Mouse (Mus musculus) kidney, embryonic 14.5 days (tissue): ENCODE measurements around the gene Tnip2. TPM values are rescaled to one million over a fixed set of nuclear protein-coding genes. Genes with fewer than 3 reads are reported as not detected.

Source experiments
- ATAC-seq: fragments of 200-750 bp; cut with Nextera tagmentation; 2 replicates; pipeline ENCODE4 v1.8.0; 2017; ENCODE audit warnings: moderate number of reproducible peaks, mild to moderate bottlenecking, moderate TSS enrichment, moderate library complexity; ENCODE audit not compliant: low FRiP score, low TSS enrichment
- H3K27ac ChIP-seq: fragments of 300-500 bp; sonication (generic); 2 replicates; pipeline ENCODE4 v1.5.1; 2014; ENCODE audit warnings: low read depth, mild to moderate bottlenecking, low read length, moderate library complexity, mixed read lengths
- H3K27me3 ChIP-seq: fragments of 300-500 bp; sonication (generic); 2 replicates; pipeline ENCODE4 v1.6.1; 2014; ENCODE audit warnings: mild to moderate bottlenecking, low read length; ENCODE audit not compliant: control insufficient read depth, insufficient read depth
- H3K36me3 ChIP-seq: fragments of 300-500 bp; sonication (generic); 2 replicates; pipeline ENCODE4 v1.6.1; 2014; ENCODE audit warnings: low read length, mixed read lengths; ENCODE audit not compliant: control insufficient read depth, insufficient read depth
- H3K4me1 ChIP-seq: fragments of 300-500 bp; sonication (generic); 2 replicates; pipeline ENCODE4 v1.6.1; 2014; ENCODE audit warnings: low read length, mixed read lengths; ENCODE audit not compliant: control insufficient read depth, insufficient read depth
- H3K4me2 ChIP-seq: fragments of 300-500 bp; sonication (generic); replicated peaks from 2 replicates; pipeline ENCODE4 v1.6.1; 2014; ENCODE audit warnings: low read depth, mild to moderate bottlenecking, low read length
- H3K4me3 ChIP-seq: fragments of 300-500 bp; sonication (generic); 2 replicates; pipeline ENCODE4 v1.5.1; 2014; ENCODE audit warnings: mild to moderate bottlenecking, low read length
- H3K9ac ChIP-seq: fragments of 300-500 bp; sonication (generic); 2 replicates; pipeline ENCODE4 v1.6.1; 2014; ENCODE audit warnings: low read depth, mild to moderate bottlenecking, low read length, moderate library complexity
- H3K9me3 ChIP-seq: fragments of 300-500 bp; sonication (generic); 2 replicates; pipeline ENCODE4 v1.6.1; 2016; ENCODE audit warnings: low read length; ENCODE audit not compliant: control insufficient read depth
- WGBS: fragments of 180-500 bp; shearing (Covaris S2); extraction: QIAGEN DNeasy Blood & Tissue Kit; methylation state at CpG from one replicate; pipeline ENCODE4 v1.1.7; 2014; 5-methylcytosine and 5-hydroxymethylcytosine counted together
- polyA plus RNA-seq: library from polyadenylated mRNA; unstranded; fragments of >200 nt; fragmentation: Nextera tagmentation; extraction: Ambion mirVana; gene quantifications from 2 replicates; pipeline ENCODE4 v1.2.1, GENCODE M21; 2014

The Tnip2 gene
- 10.8 and 16.1 TPM in 2 replicates for polyA plus RNA-seq

DNA sequence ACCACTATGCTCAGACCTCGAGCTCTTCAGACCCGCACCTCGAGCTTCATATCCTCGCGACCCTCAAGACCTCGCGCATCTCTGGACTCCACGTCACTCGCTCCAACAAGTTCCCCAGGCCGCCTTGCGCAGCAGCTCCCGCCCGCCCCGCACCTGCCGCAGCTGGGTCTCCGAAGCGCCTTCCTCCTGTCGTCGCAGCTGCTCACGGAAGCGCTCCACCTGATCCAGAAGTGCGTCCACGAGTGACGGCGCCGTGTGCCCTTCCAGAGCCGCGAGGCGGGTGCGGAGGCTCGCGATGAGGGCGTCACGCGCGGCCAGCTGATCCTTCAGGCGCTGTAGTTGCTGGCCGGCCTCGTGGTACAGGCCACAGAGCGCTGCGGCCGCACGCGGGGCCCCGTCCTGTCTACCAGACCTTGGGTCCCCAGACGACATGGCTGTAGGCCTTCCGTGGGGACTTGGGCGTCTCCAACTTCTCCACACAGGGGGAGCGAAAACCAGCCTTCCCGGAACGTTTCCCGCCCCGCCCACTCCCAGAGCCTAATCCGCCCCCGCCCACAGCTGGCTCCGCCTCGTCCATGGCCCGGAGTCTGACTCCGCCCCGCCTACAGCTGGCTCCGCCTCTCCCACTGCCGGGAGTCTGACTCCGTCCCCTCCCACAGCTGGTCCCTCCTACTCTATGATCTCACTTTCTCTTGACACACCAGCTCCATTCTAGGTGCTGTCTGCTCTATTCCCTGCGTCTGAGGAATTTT, at the start of gene Tnip2:
Tnip2 (minus strand) TSS at position 526 of the 752 bp plus-strand sequence.
- Histone ChIP-seq H3K9me3 (no peaks in the 10 kb centered on the region), H3K4me2 (peak within 1 kb of the TSS; percentile 98), H3K27me3 (no peaks in the 10 kb centered on the region), H3K9ac (peak within 1 kb of the TSS; percentile 77), H3K4me3 (peak within 1 kb of the TSS; percentile 83), H3K36me3 (no peaks in the 10 kb centered on the region), H3K27ac (no peak within 1 kb of the TSS), H3K4me1 (peaks cover 4% of the 10 kb centered on the region; the same call in 1 of the 2 replicates)
- WGBS: under 1% methylated on average over 64 of the region's 64 CpGs
- ATAC-seq: peak; percentile 98

DNA sequence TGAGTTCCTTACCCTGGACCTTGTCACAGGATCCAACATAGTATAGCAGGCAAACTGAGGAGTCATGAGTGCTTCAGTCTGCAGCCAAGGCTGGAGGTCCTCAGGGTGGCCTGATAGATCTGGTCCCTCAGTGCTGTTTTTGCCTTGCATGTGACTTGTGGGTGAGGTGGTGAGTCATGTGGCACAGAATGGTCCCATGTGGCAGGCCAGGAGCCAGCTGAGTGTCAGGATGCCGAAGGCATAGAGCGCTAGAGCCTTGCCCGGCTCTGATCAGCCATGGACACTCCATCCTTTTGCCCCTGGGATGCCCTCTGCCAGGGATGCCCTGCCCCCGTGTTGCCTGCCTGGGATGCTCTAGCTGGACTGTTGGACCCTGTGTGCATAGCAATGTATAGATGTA, 38.0 kb upstream of the Tnip2 start:
- Histone ChIP-seq H3K4me2 (no peak overlapping the region), H3K36me3 (peaks cover 39% of the 10 kb centered on the region), H3K27me3 (no peaks in the 10 kb centered on the region), H3K9me3 (no peaks in the 10 kb centered on the region), H3K4me1 (peaks cover 8% of the 10 kb centered on the region), H3K27ac (no peak overlapping the region), H3K4me3 (no peak overlapping the region), H3K9ac (no peak overlapping the region)
- WGBS: 96% methylated on average over 4 of the region's 4 CpGs
- ATAC-seq: no peak

DNA sequence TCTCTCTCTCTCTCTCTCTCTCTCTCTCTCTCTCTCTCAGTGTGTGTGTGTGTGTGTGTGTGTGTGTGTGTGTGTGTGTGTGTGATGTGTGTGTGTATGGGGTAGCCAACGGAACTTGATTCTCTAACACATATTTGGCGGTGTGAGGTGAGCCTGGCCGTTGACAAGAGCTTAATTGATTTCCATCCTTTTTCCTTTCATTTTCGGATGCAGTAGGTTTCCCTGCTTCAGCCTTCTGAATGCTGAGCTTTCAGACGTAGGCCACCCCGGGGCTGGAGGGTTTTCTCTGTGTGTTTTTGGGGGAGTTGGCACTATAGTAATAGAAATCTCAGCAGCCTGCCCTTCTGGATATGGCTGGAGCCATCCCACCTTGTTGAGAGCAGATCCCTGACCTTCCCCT, 36.5 kb upstream of the Tnip2 start:
- Histone ChIP-seq H3K36me3 (peaks cover 23% of the 10 kb centered on the region), H3K27me3 (no peaks in the 10 kb centered on the region), H3K4me2 (peak overlapping the region; percentile 74), H3K4me3 (peak overlapping the region; percentile 93), H3K9me3 (no peaks in the 10 kb centered on the region), H3K27ac (no peak overlapping the region), H3K9ac (peak overlapping the region; percentile 92; the same call in 1 of the 2 replicates), H3K4me1 (peaks cover 8% of the 10 kb centered on the region)
- no peak for ATAC-seq
- WGBS: 18% methylated on average over 6 of the region's 6 CpGs

DNA sequence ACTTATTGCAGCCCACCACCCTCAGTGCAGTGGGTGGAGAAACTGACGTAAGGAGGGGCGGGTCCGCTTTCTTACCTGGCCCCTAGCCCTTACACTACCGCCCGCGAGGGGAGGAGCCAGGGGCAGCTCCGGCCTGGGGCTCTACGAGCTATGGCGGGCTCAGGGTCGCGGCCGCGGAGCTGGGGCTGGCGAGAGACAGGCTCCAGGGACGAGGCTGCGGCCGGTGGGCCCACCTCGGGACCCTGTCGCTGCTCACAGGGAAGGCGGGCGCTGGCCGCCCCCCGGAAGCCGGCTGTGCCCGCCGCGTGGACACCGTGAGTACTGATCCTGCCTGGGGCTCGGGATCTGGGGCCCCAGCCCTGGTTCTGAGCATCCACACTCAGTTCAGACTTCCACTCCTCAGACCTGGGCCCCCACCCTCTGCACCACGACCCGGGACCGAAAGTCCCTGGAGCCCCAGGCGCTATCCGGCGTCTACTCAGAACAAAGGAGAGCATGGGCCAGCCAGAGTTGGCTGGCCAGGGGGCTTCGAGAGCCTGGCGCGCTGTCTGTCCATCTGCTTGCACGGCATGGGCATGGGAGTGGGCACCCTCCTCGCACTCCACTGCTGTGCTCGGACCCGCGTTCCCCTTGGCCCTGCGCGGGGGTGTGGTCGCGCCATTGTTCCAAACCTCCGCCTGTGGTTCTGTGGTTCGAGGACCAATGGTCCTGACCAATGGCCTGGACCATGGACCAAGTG, 35.9 kb upstream of the Tnip2 start:
- Histone ChIP-seq H3K9me3 (no peaks in the 10 kb centered on the region), H3K4me2 (peak overlapping the region; percentile 74), H3K27ac (peak overlapping the region; percentile 61; the same call in 1 of the 2 replicates), H3K36me3 (peaks cover 18% of the 10 kb centered on the region), H3K4me3 (peak overlapping the region; percentile 93), H3K27me3 (no peaks in the 10 kb centered on the region), H3K4me1 (peaks cover 8% of the 10 kb centered on the region), H3K9ac (peak overlapping the region; percentile 92)
- ATAC-seq: peak; percentile 90
- under 1% methylated on average over 49 of the region's 49 CpGs for WGBS

DNA sequence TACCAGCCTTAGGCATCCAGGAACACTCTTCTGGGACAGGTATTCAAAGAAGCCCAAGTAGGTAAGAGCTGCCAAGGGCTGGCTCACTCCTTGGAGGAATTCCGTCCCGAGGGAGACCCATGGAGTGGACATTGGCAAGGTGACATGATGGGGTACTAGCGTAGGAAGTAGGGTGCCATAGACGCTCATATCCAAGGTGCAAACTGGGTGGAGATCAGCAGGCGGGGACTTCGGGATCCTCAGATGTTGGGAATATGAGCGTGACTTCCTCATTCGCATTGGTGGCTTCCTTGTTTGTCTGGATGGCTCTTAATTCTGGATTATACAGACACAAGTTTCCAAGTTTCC, 35.3 kb upstream of the Tnip2 start:
- Histone ChIP-seq H3K4me1 (peaks cover 8% of the 10 kb centered on the region), H3K9me3 (no peaks in the 10 kb centered on the region), H3K27me3 (no peaks in the 10 kb centered on the region), H3K36me3 (peaks cover 16% of the 10 kb centered on the region), H3K9ac (peak overlapping the region; percentile 92), H3K4me3 (peak overlapping the region; percentile 93), H3K27ac (no peak overlapping the region), H3K4me2 (peak overlapping the region; percentile 74)
- WGBS: 24% methylated on average over 8 of the region's 8 CpGs
- ATAC-seq: peak; percentile 13

DNA sequence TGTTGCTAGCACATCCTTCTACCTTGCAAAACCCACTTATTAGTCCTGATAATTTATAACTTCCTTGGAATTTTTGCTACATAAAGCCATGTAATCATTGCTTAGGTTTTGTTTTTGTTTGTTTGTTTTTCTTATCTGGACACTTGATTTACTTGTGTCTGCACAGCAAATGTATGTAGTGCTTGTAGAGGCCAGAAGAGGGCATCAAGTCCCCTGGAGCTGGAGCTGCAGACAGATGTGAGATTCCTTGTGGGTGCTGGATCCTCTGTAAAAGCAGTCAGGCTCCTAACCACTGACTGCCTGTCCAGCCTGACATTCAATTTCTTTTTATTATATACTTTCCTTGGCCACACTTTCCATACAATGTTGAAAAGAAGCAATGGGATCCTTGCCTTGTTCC, 33.6 kb upstream of the Tnip2 start:
- Histone ChIP-seq H3K36me3 (peaks cover 9% of the 10 kb centered on the region), H3K9me3 (no peaks in the 10 kb centered on the region), H3K4me2 (no peak overlapping the region), H3K27me3 (no peaks in the 10 kb centered on the region), H3K4me1 (peaks cover 8% of the 10 kb centered on the region), H3K27ac (no peak overlapping the region), H3K9ac (no peak overlapping the region), H3K4me3 (no peak overlapping the region)
- no peak for ATAC-seq

DNA sequence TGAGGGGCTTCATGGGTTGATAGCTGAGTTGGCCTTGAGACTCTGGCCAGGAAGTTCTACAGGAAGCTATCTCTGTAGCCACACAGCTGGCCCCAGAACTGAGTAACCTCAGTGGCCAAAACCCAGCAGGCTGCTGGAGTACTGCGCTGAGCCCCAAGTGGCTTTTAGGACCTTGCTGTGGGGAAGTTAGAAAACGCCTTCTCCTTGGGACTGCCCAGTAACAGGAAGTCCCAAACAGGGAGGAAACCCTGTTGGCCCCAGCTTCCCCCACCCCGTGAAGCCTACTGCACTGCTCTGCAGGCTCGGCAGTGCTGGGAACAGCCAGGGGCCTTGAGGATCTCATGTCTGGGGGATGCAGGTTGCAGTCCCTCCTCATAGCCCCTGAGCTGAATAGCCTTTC, 29.3 kb upstream of the Tnip2 start:
- H3K9ac ChIP-seq: no peak overlapping the region
- ATAC-seq: no peak
- H3K27ac ChIP-seq: no peak overlapping the region
- WGBS: 45% methylated on average over 4 of the region's 4 CpGs
- no peaks in the 10 kb centered on the region for H3K4me1 ChIP-seq
- no peak overlapping the region for H3K4me2 ChIP-seq
- H3K36me3 ChIP-seq: no peaks in the 10 kb centered on the region
- no peaks in the 10 kb centered on the region for H3K9me3 ChIP-seq
- H3K4me3 ChIP-seq: no peak overlapping the region
- H3K27me3 ChIP-seq: no peaks in the 10 kb centered on the region

DNA sequence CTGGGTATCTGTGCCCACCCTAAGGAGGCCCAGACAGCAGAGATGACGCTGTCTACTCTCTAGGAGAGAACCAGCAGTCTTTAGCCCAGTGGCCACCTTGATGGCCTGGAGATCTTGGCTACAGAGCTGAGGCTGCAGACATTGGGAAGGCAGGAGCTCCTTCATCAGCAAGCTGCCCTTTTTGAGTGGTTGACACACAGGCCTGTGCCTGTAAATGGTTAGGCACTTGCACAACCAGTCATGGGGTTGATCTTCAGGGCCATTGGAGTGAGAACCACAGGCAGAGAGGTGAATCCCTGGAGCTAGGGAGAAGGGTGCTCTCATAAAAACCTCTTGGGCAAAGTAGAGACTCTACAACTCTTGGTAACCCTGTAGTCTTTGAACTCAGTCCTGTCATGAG, 28.4 kb upstream of the Tnip2 start:
- Histone ChIP-seq H3K36me3 (no peaks in the 10 kb centered on the region), H3K4me3 (no peak overlapping the region), H3K4me2 (no peak overlapping the region), H3K27me3 (no peaks in the 10 kb centered on the region), H3K9me3 (no peaks in the 10 kb centered on the region), H3K9ac (no peak overlapping the region), H3K27ac (no peak overlapping the region), H3K4me1 (no peaks in the 10 kb centered on the region)
- 62% methylated on average over 1 of the region's 1 CpGs for WGBS
- no peak for ATAC-seq

DNA sequence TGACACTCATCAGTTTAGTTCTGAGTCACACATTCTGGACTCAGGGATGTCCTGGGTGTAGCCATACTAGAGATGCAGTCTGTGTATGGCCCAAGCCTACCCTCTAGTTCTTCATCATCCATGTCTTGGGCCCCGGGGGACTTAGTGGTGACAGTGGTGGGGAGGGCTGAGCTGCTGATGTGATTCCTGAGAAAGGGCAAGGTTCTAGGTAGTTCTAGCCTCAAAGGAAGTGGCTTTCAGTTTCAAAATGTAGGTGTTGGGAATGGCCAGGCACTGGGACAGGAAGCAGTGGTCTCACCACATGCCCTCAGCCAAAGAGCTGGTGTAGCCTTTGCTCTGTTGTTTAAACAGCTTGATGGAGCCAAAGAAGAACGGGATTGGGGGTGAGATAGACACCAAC, 25.3 kb upstream of the Tnip2 start:
- H3K4me1 ChIP-seq: no peaks in the 10 kb centered on the region
- no peaks in the 10 kb centered on the region for H3K36me3 ChIP-seq
- no peaks in the 10 kb centered on the region for H3K9me3 ChIP-seq
- WGBS: 91% methylated on average over 2 of the region's 2 CpGs
- no peak overlapping the region for H3K9ac ChIP-seq
- no peak for ATAC-seq
- H3K4me3 ChIP-seq: no peak overlapping the region
- no peaks in the 10 kb centered on the region for H3K27me3 ChIP-seq
- H3K27ac ChIP-seq: no peak overlapping the region
- no peak overlapping the region for H3K4me2 ChIP-seq
